Mouse (Mus musculus) neural tube, embryonic 12.5 days (tissue): ENCODE measurements around the gene Zswim7. TPM values are rescaled to one million over a fixed set of nuclear protein-coding genes. Genes with fewer than 3 reads are reported as not detected.

ENCODE experiments used
- polyA plus RNA-seq: library from polyadenylated mRNA; unstranded; fragments of >200 nt; fragmentation: Nextera tagmentation; extraction: Ambion mirVana; gene quantifications from 2 replicates; pipeline ENCODE4 v1.2.1, GENCODE M21; 2016

The Zswim7 gene
- polyA plus RNA-seq, 1 experiment from 2014 or later = 17.3 TPM

Other genes with a start within 250 kb of the Zswim7 start
- gene Adora2b, start 32.4 kb downstream of the Zswim7 start, polyA plus RNA-seq = 5.0 and 5.8 TPM in 2 replicates
- gene Ttc19, start 98 bp upstream of the Zswim7 start, polyA plus RNA-seq = 36.4 and 37.0 TPM in 2 replicates
- gene Pigl, start 177.1 kb upstream of the Zswim7 start, polyA plus RNA-seq = 10.7 and 10.8 TPM in 2 replicates
- gene Ncor1, start 177.2 kb upstream of the Zswim7 start, polyA plus RNA-seq = 194 and 201 TPM in 2 replicates